Mouse (Mus musculus) ovary, postnatal 10 days (tissue): ENCODE results near the gene Pglyrp1.

Experiments
- DNase-seq: peaks from one replicate; pipeline ENCODE4 v3.0.0; 2022; ENCODE audit warnings: low spot score

Pglyrp1 gene

DNA sequence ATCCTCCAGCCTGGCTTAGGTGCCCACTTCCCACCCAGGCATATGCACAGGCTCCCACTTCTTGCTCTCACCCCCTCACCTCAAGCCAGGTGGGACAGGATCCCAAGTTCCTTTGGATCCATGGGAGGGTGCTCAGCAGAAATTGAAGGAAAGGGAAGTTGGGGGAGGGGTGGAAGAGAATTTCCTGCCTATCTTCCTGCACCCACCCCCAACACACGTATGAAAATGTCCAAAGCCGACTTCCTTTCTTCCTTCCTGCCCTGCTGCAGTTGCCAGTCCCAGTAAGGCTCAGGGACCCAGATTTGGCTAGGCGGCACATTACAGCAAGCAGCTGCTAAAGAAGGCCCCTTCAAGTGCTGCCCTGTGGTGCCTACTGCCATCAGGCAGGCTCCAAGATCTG is 56.6 kb downstream of the Pglyrp1 start:
- no peak for DNase-seq
